Mouse (Mus musculus) heart, postnatal 4 days (tissue): ENCODE data around the gene Mtss1l. TPM values are rescaled to one million over a fixed set of nuclear protein-coding genes. Genes with fewer than 3 reads are reported as not detected.

ENCODE experiments used
- DNase-seq: peaks from one replicate; pipeline ENCODE4 v3.0.0; 2021
- total RNA-seq, 2 experiments: library from RNA; stranded (reverse); gene quantifications; 2 replicates each; pipeline ENCODE4 v1.2.3; 2021

The Mtss1l gene
- 10 to 100 TPM; 50.6 to 61.0 TPM for total RNA-seq

- DNase-seq = peak; percentile 88
These were observed at the start of gene Mtss1l for GRCm38 (mm10) chr8:110720685-110721598. Gene Mtss1l (plus strand): TSS chr8:110721476.

GRCm38 (mm10) chr8:110672133-110672532 is 49.1 kb upstream of the Mtss1l start:
- peak; percentile 34 for DNase-seq

GRCm38 (mm10) chr8:110673168-110673567 is 48.1 kb upstream of the Mtss1l start:
- no peak for DNase-seq

GRCm38 (mm10) chr8:110674589-110674988 is 46.7 kb upstream of the Mtss1l start:
- no peak for DNase-seq

GRCm38 (mm10) chr8:110676702-110677101 is 44.6 kb upstream of the Mtss1l start:
- DNase-seq = peak; percentile 55

- DNase-seq = no peak
These were observed 44.1 kb upstream of the Mtss1l start for GRCm38 (mm10) chr8:110677174-110677660.

- DNase-seq = no peak
These were observed 42.3 kb upstream of the Mtss1l start for GRCm38 (mm10) chr8:110678989-110679388.

- DNase-seq = peak; percentile 83
These were observed 33.5 kb upstream of the Mtss1l start for GRCm38 (mm10) chr8:110687726-110688125.

GRCm38 (mm10) chr8:110689961-110690360 is 31.3 kb upstream of the Mtss1l start:
- DNase-seq = no peak

- DNase-seq = no peak
These were observed 27.1 kb upstream of the Mtss1l start for GRCm38 (mm10) chr8:110694226-110694625.

- no peak for DNase-seq
These were observed 26.4 kb upstream of the Mtss1l start for GRCm38 (mm10) chr8:110694826-110695225.

- DNase-seq = no peak
These were observed 25.8 kb upstream of the Mtss1l start for GRCm38 (mm10) chr8:110695431-110695830.

- DNase-seq = no peak
These were observed 25.2 kb upstream of the Mtss1l start for GRCm38 (mm10) chr8:110696051-110696450.

GRCm38 (mm10) chr8:110697571-110697970 is 23.7 kb upstream of the Mtss1l start:
- no peak for DNase-seq

GRCm38 (mm10) chr8:110698098-110698497 is 23.2 kb upstream of the Mtss1l start:
- no peak for DNase-seq

- no peak for DNase-seq
These were observed 21.8 kb upstream of the Mtss1l start for GRCm38 (mm10) chr8:110699501-110699900.

- no peak for DNase-seq
These were observed 20.7 kb upstream of the Mtss1l start for GRCm38 (mm10) chr8:110700561-110700960.

- DNase-seq = peak; percentile 54
These were observed 18.4 kb upstream of the Mtss1l start for GRCm38 (mm10) chr8:110702636-110703459.

GRCm38 (mm10) chr8:110703460-110704061 is 17.7 kb upstream of the Mtss1l start:
- no peak for DNase-seq

GRCm38 (mm10) chr8:110704103-110704502 is 17.2 kb upstream of the Mtss1l start:
- DNase-seq = no peak

- DNase-seq = no peak
These were observed 15.6 kb upstream of the Mtss1l start for GRCm38 (mm10) chr8:110705391-110706287.
